Mouse (Mus musculus): Measurements from ENCODE around the gene Mroh2a.

- no peak for TF ChIP-seq CTCF (IDR thresholded peaks at IDR 0.05; ENCODE audit: control insufficient read depth, insufficient read depth, low read length)
- no peak for TF ChIP-seq POLR2A (IDR thresholded peaks at IDR 0.05; ENCODE audit: borderline replicate concordance, control insufficient read depth, low read depth, low read length)
These were observed 2.8 kb downstream of the Mroh2a start for GRCm38 (mm10) chr1:88229566-88229965.
